11 mouse cellular contexts compared by ENCODE assay signal in the genomic region with DNA sequence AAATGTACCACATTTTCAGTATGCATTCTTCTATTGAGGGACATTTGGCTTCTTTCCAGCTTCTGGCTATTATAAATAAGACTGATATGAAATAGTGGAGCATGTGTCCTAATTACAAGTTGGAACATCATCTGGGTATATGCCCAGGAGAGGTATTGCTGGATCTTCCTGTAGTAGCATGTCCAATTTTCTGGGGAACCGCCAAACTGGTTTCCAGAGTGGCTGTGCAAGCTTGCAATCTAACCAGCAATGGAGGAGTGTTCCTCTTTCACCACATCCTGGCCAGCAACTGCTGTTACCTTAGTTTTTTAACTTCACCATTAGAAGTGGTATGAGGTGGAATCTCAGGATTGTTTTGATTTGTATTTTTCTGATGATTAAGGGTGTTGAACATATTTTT.
"Had no signal": no experiment of that assay in that cellular context is flagged by ENCODE, and none has a peak within 500 bp of the region (broad histone marks: within the 10 kb centered on the region; RNA-seq: fewer than 3 reads in every experiment).

No protein-coding gene starts in this region.

- DNase-seq: left cerebral cortex, postnatal 4 days; liver; liver, embryonic 13.5 days; liver, postnatal 0 days; lung, adult 2 months; lung, embryonic 14.5 days; lung, postnatal 10 days; lung, postnatal 14 days; lung, postnatal 36 days; lung, postnatal 4 days; midbrain, embryonic 14.5 days had no signal
